Comparison of ENCODE assay signal across 11 mouse cellular contexts in genomic region chr11:68717171-68717840, GRCm38 (mm10). TPM values are rescaled to one million over a fixed set of nuclear protein-coding genes. Genes with fewer than 3 reads are reported as not detected.
DNase-seq lines count a peak whose midpoint lies in the region; ATAC-seq and TF ChIP-seq lines count a peak whose summit lies in the region.
"Had no signal": no experiment of that assay in that cellular context is flagged by ENCODE, and none has a peak within 500 bp of the region (broad histone marks: within the 10 kb centered on the region; RNA-seq: fewer than 3 reads in every experiment).

No protein-coding gene starts in this region.

- no peaks in the 10 kb centered on the region for H3K36me3 ChIP-seq in hindbrain, postnatal 0 days (ENCODE audit: insufficient read depth, low read length)

- H3K9me3 ChIP-seq in hindbrain, postnatal 0 days (ENCODE audit: low read length) = no peaks in the 10 kb centered on the region

- WGBS in hindbrain, postnatal 0 days = 39% methylated on average over 16 of the region's 16 CpGs

- H3K27me3 ChIP-seq in hindbrain, postnatal 0 days (ENCODE audit: insufficient read depth, low read length) = no peaks in the 10 kb centered on the region

- H3K4me1 ChIP-seq in hindbrain, postnatal 0 days (ENCODE audit: insufficient read depth, low read length) = peaks cover 13% of the 10 kb centered on the region

- intact Hi-C loops in heart, postnatal 25 days (cut with DNase I) = no loop called here

- no peak overlapping the region for H3K4me3 ChIP-seq in hindbrain, postnatal 0 days (ENCODE audit: low read length)

- 0 out of 2 replicates have a peak overlapping the region, but pooled peaks have one; percentile 30 for H3K9ac ChIP-seq in hindbrain, postnatal 0 days (replicated peaks; ENCODE audit: low read length)

- no peak for TF ChIP-seq CTCF in hindbrain, postnatal 0 days (IDR thresholded peaks at IDR 0.05; ENCODE audit: low read depth)

- DNase-seq in heart, adult 11 months = peak; percentile 90
- DNase-seq in heart, postnatal 25 days (ENCODE audit: low spot score) = no peak
- peak; percentile 53 for DNase-seq in brain, adult 2 months (ENCODE audit: low read depth, low spot score)
- peak; percentile 58 for DNase-seq in embryo, embryonic 11 days
- peak; percentile 27 for DNase-seq in hindbrain, postnatal 0 days (ENCODE audit: low spot score)
- no peak for DNase-seq in c-Kit-positive CD71-positive TER-119-positive erythroid progenitor cells, embryonic 14.5 days (ENCODE audit: low spot score)
- DNase-seq in adrenal gland, postnatal 4 days (ENCODE audit: low spot score in 2 of 2) = no peak
- no peak for DNase-seq in spleen, postnatal 4 days (ENCODE audit: low spot score in 2 of 2)
- DNase-seq: adrenal gland, postnatal 10 days; kidney, postnatal 25 days had no signal

- 0 out of 2 replicates have a peak overlapping the region, but pooled peaks have one; percentile 16 for H3K4me2 ChIP-seq in hindbrain, postnatal 0 days (ENCODE audit: low read depth, low read length)
- H3K4me2 ChIP-seq: liver, embryonic 11.5 days had no signal

- ATAC-seq in hindbrain, postnatal 0 days = no peak

- peak overlapping the region; percentile 60; the same call in 1 of the 2 replicates for H3K27ac ChIP-seq in hindbrain, postnatal 0 days

RNA-seq across cellular contexts. Expression of gene Myh10, which starts 25.9 kb away (rescaled TPM):
- total RNA-seq in heart, postnatal 25 days (2021) = 10 to 100 TPM; 30.4 to 32.0 TPM
- 185 and 212 TPM in 2 replicates for total RNA-seq in hindbrain, postnatal 0 days (2014; rRNA removed)
- polyA plus RNA-seq in hindbrain, postnatal 0 days (2015; fragmentation: Nextera tagmentation; extraction: Ambion mirVana) = 64.4 and 69.9 TPM in 2 replicates
- total RNA-seq in adrenal gland, postnatal 4 days (2021) = 10 to 100 TPM; 69.4 to 98.3 TPM

Comparison
In these comparisons a context has a peak if more than half of its experiments do, and no peak if none do; other contexts are left out.
1. DNase-seq: peak in heart, adult 11 months (single experiment), brain, adult 2 months (single experiment), embryo, embryonic 11 days (single experiment) and hindbrain, postnatal 0 days (single experiment); none in heart, postnatal 25 days (single experiment), c-Kit-positive CD71-positive TER-119-positive erythroid progenitor cells, embryonic 14.5 days (single experiment), adrenal gland, postnatal 4 days (0 of 2) and spleen, postnatal 4 days (0 of 2).